Mouse (Mus musculus) lung, adult 2 months (tissue): ENCODE results near the gene Trabd. TPM values are rescaled to one million over a fixed set of nuclear protein-coding genes. Genes with fewer than 3 reads are reported as not detected.

Experiments
- DNase-seq: peaks from one replicate; pipeline ENCODE4 v3.0.0; 2022
- H3K4me1 ChIP-seq: fragments of 200-500 bp; 2 replicates; pipeline ENCODE4 v1.6.1; 2011; ENCODE audit warnings: low read length; ENCODE audit not compliant: control insufficient read depth, insufficient read depth
- H3K4me3 ChIP-seq: fragments of 200-500 bp; replicated peaks from 2 replicates; pipeline ENCODE3; 2011; ENCODE audit warnings: low read depth, mild to moderate bottlenecking, control low read depth, low read length; ENCODE audit errors: extremely low read depth
- CTCF ChIP-seq: fragments of 200-500 bp; IDR thresholded peaks from 2 replicates; pipeline ENCODE4 v1.5.1; 2011; ENCODE audit warnings: mild to moderate bottlenecking, low read length, control low read depth; ENCODE audit not compliant: insufficient read depth
- POLR2A ChIP-seq: fragments of 200-500 bp; IDR thresholded peaks from 2 replicates; pipeline ENCODE4 v1.6.1; 2011; ENCODE audit warnings: low read depth, mild to moderate bottlenecking, control low read depth, low read length, borderline replicate concordance; ENCODE audit errors: extremely low read depth
- WGBS: fragments of 180-500 bp; shearing (Covaris S2); methylation state at CpG from one replicate; pipeline ENCODE4 v1.1.7; 2018; 5-methylcytosine and 5-hydroxymethylcytosine counted together
- polyA plus RNA-seq: library from polyadenylated mRNA; depleted of rRNA; stranded (reverse); fragments of >200 nt; gene quantifications from 2 replicates; pipeline ENCODE4 v1.2.3, GENCODE M21; 2012

The Trabd gene
- polyA plus RNA-seq, 1 experiment, result 64.3 TPM

GRCm38 (mm10) chr15:89092181-89092580, 17.3 kb downstream of the Trabd start:
- no peaks in the 10 kb centered on the region for H3K4me1 ChIP-seq
- no peak overlapping the region for H3K4me3 ChIP-seq
- TF ChIP-seq POLR2A, result no peak
- WGBS, result 81% methylated on average over 5 of the region's 5 CpGs
- DNase-seq, result no peak

GRCm38 (mm10) chr15:89097450-89097849, 22.5 kb downstream of the Trabd start:
- Histone ChIP-seq H3K4me3 (no peak overlapping the region), H3K4me1 (no peaks in the 10 kb centered on the region)
- DNase-seq, result no peak
- no peak for TF ChIP-seq CTCF
- no peak for TF ChIP-seq POLR2A
- WGBS, result 93% methylated on average over 5 of the region's 5 CpGs

GRCm38 (mm10) chr15:89098616-89099015, 23.7 kb downstream of the Trabd start:
- no peak for TF ChIP-seq CTCF
- TF ChIP-seq POLR2A, result no peak
- DNase-seq, result no peak
- Histone ChIP-seq H3K4me3 (no peak overlapping the region), H3K4me1 (no peaks in the 10 kb centered on the region)
- 90% methylated on average over 7 of the region's 7 CpGs for WGBS

- H3K4me3 ChIP-seq, result no peak overlapping the region
- DNase-seq, result no peak
- no peak for TF ChIP-seq CTCF
- TF ChIP-seq POLR2A, result no peak
- H3K4me1 ChIP-seq, result no peaks in the 10 kb centered on the region
- 89% methylated on average over 12 of the region's 12 CpGs for WGBS
Observed at GRCm38 (mm10) chr15:89100823-89101222, 25.9 kb downstream of the Trabd start.

GRCm38 (mm10) chr15:89102646-89103045, 27.7 kb downstream of the Trabd start:
- H3K4me1 ChIP-seq, result no peaks in the 10 kb centered on the region

GRCm38 (mm10) chr15:89103921-89104320, 29.0 kb downstream of the Trabd start:
- TF ChIP-seq CTCF (no peak), POLR2A (no peak)
- no peak for DNase-seq
- Histone ChIP-seq H3K4me1 (no peaks in the 10 kb centered on the region), H3K4me3 (no peak overlapping the region)
- WGBS, result 85% methylated on average over 10 of the region's 10 CpGs

More at GRCm38 (mm10) chr15:89102646-89103045, 27.7 kb downstream of the Trabd start:
- TF ChIP-seq CTCF (no peak), POLR2A (no peak)
- 78% methylated on average over 5 of the region's 5 CpGs for WGBS
- no peak overlapping the region for H3K4me3 ChIP-seq
- no peak for DNase-seq

GRCm38 (mm10) chr15:89104425-89104824, 29.5 kb downstream of the Trabd start:
- WGBS, result 91% methylated on average over 8 of the region's 8 CpGs
- TF ChIP-seq CTCF, result no peak
- TF ChIP-seq POLR2A, result no peak
- H3K4me1 ChIP-seq, result no peaks in the 10 kb centered on the region
- H3K4me3 ChIP-seq, result no peak overlapping the region
- DNase-seq, result no peak

GRCm38 (mm10) chr15:89106073-89106472, 31.1 kb downstream of the Trabd start:
- TF ChIP-seq POLR2A (no peak), CTCF (no peak)
- Histone ChIP-seq H3K4me3 (no peak overlapping the region), H3K4me1 (no peaks in the 10 kb centered on the region)
- 90% methylated on average over 13 of the region's 13 CpGs for WGBS
- no peak for DNase-seq

- DNase-seq, result no peak
- Histone ChIP-seq H3K4me3 (no peak overlapping the region), H3K4me1 (no peaks in the 10 kb centered on the region)
- TF ChIP-seq POLR2A (no peak), CTCF (no peak)
- WGBS, result 96% methylated on average over 1 of the region's 1 CpGs
Observed at GRCm38 (mm10) chr15:89106976-89107375, 32.1 kb downstream of the Trabd start.

- Histone ChIP-seq H3K4me3 (no peak overlapping the region), H3K4me1 (no peaks in the 10 kb centered on the region)
- DNase-seq, result no peak
- TF ChIP-seq POLR2A, result no peak
- TF ChIP-seq CTCF, result no peak
- 73% methylated on average over 9 of the region's 9 CpGs for WGBS
Observed at GRCm38 (mm10) chr15:89110147-89110546, 35.2 kb downstream of the Trabd start.

GRCm38 (mm10) chr15:89118007-89118406, 43.1 kb downstream of the Trabd start:
- Histone ChIP-seq H3K4me1 (peaks cover 7% of the 10 kb centered on the region; the same call in 1 of the 2 replicates), H3K4me3 (no peak overlapping the region)
- DNase-seq, result no peak
- TF ChIP-seq POLR2A, result no peak
- 0 out of 2 replicates have a peak, but pooled peaks have one; percentile 1 for TF ChIP-seq CTCF
